31 mouse cellular contexts compared by ENCODE assay signal in the genomic region with DNA sequence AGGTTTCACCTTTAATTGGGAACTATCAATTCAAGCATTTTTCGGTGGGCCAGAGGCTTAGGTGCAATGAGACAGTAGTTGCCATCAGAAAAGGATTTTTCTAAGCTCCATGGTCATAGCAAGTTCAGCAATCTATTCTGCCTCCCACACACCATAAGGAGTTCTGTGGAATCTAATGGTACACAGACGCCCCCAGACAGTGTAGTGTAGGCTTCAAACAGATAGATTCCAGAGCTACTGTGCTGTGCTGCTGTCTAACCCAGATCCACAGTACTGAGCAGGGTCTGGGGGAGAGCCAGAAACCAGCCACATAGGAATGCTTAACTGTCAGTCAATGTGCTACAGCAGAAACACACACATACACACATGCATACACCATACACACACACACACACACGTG.
A peak's percentile ranks its signal among the peaks of the same experiment; 100 is the strongest.
DNase-seq lines count a peak whose midpoint lies in the region; ATAC-seq and TF ChIP-seq lines count a peak whose summit lies in the region.
"Had no signal": no experiment of that assay in that cellular context is flagged by ENCODE, and none has a peak within 500 bp of the region (broad histone marks: within the 10 kb centered on the region; RNA-seq: fewer than 3 reads in every experiment).

No protein-coding gene starts in this region.

- no peak overlapping the region for H3K4me3 ChIP-seq in midbrain, embryonic 11.5 days (ENCODE audit: low read depth, low read length)
- H3K4me3 ChIP-seq in midbrain, embryonic 10.5 days, result no peak overlapping the region
- no peak overlapping the region for H3K4me3 ChIP-seq in layer of hippocampus, adult 2 months
- no peak overlapping the region for H3K4me3 ChIP-seq in hindbrain, postnatal 0 days (ENCODE audit: low read length)
- H3K4me3 ChIP-seq: embryonic facial prominence, embryonic 10.5 days; embryonic facial prominence, embryonic 15.5 days; forebrain, embryonic 12.5 days; heart, embryonic 13.5 days; hindbrain, embryonic 15.5 days; kidney, embryonic 15.5 days; midbrain, embryonic 12.5 days; myocyte; neural tube, embryonic 13.5 days had no signal

- TF ChIP-seq CTCF in layer of hippocampus, adult 2 months (conservative IDR thresholded peaks at IDR 0.05), result no peak
- TF ChIP-seq CTCF in hindbrain, postnatal 0 days (IDR thresholded peaks at IDR 0.05; ENCODE audit: low read depth), result no peak

- no peak overlapping the region for H3K27ac ChIP-seq in midbrain, embryonic 11.5 days (ENCODE audit: low read depth, low read length)
- H3K27ac ChIP-seq in midbrain, embryonic 10.5 days (replicated peaks), result no peak overlapping the region
- peak overlapping the region; percentile 62 for H3K27ac ChIP-seq in layer of hippocampus, adult 2 months
- H3K27ac ChIP-seq in hindbrain, postnatal 0 days, result no peak overlapping the region
- H3K27ac ChIP-seq: embryonic facial prominence, embryonic 10.5 days; embryonic facial prominence, embryonic 15.5 days; forebrain, embryonic 12.5 days; heart, embryonic 13.5 days; hindbrain, embryonic 15.5 days; kidney, embryonic 15.5 days; liver, embryonic 14.5 days; macrophage; midbrain, embryonic 12.5 days; neural tube, embryonic 13.5 days had no signal

- H3K9me3 ChIP-seq in midbrain, embryonic 11.5 days (ENCODE audit: control insufficient read depth, low read length), result no peaks in the 10 kb centered on the region
- no peaks in the 10 kb centered on the region for H3K9me3 ChIP-seq in midbrain, embryonic 10.5 days (replicated peaks)
- no peaks in the 10 kb centered on the region for H3K9me3 ChIP-seq in hindbrain, postnatal 0 days (ENCODE audit: low read length)
- H3K9me3 ChIP-seq: embryonic facial prominence, embryonic 10.5 days; embryonic facial prominence, embryonic 15.5 days; forebrain, embryonic 12.5 days; heart, embryonic 13.5 days; hindbrain, embryonic 15.5 days; kidney, embryonic 15.5 days; midbrain, embryonic 12.5 days; neural tube, embryonic 13.5 days had no signal

- H3K27me3 ChIP-seq in midbrain, embryonic 11.5 days (ENCODE audit: control insufficient read depth, insufficient read depth, low read length), result no peaks in the 10 kb centered on the region
- no peaks in the 10 kb centered on the region for H3K27me3 ChIP-seq in midbrain, embryonic 10.5 days (ENCODE audit: low read depth, poor library complexity, severe bottlenecking)
- no peaks in the 10 kb centered on the region for H3K27me3 ChIP-seq in hindbrain, postnatal 0 days (ENCODE audit: insufficient read depth, low read length)
- H3K27me3 ChIP-seq: embryonic facial prominence, embryonic 15.5 days; forebrain, embryonic 12.5 days; heart, embryonic 13.5 days; hindbrain, embryonic 15.5 days; kidney, embryonic 15.5 days; midbrain, embryonic 12.5 days; neural tube, embryonic 13.5 days had no signal

- no peaks in the 10 kb centered on the region for H3K36me3 ChIP-seq in midbrain, embryonic 11.5 days (ENCODE audit: control insufficient read depth, insufficient read depth, low read length)
- H3K36me3 ChIP-seq in midbrain, embryonic 10.5 days, result no peaks in the 10 kb centered on the region
- H3K36me3 ChIP-seq in hindbrain, postnatal 0 days (ENCODE audit: insufficient read depth, low read length), result no peaks in the 10 kb centered on the region
- H3K36me3 ChIP-seq: embryonic facial prominence, embryonic 10.5 days; embryonic facial prominence, embryonic 15.5 days; heart, embryonic 13.5 days; kidney, embryonic 15.5 days had no signal

- ATAC-seq in midbrain, embryonic 11.5 days (ENCODE audit: low FRiP score), result no peak
- ATAC-seq in hindbrain, postnatal 0 days, result no peak
- ATAC-seq: forebrain, postnatal 0 days had no signal

- H3K4me2 ChIP-seq in midbrain, embryonic 11.5 days, result no peak overlapping the region
- no peak overlapping the region for H3K4me2 ChIP-seq in hindbrain, postnatal 0 days (ENCODE audit: low read depth, low read length)
- H3K4me2 ChIP-seq: embryonic facial prominence, embryonic 15.5 days; forebrain, embryonic 12.5 days; heart, embryonic 13.5 days; hindbrain, embryonic 15.5 days; kidney, embryonic 15.5 days; midbrain, embryonic 12.5 days; neural tube, embryonic 13.5 days had no signal

- DNase-seq in layer of hippocampus, adult 18-20 months (ENCODE audit: low spot score in 2 of 2), result peak; percentile 47 to 84
- no peak for DNase-seq in layer of hippocampus, postnatal 10 days (ENCODE audit: low spot score in 2 of 2)
- DNase-seq in midbrain, embryonic 11.5 days (ENCODE audit: low spot score, missing footprints), result peak; percentile 51
- DNase-seq in midbrain, embryonic 10.5 days (ENCODE audit: low spot score), result no peak
- peak; percentile 53 to 72 for DNase-seq in layer of hippocampus, adult 2 months (ENCODE audit: low spot score in 2 of 2)
- DNase-seq in layer of hippocampus, adult 9-10 months (ENCODE audit: low spot score), result peak; percentile 21
- no peak for DNase-seq in hindbrain, postnatal 0 days (ENCODE audit: low spot score)
- DNase-seq in urinary bladder, postnatal 14 days (ENCODE audit: low spot score), result no peak
- DNase-seq: adrenal gland, postnatal 25 days; B cell, adult 2 months; cerebellum, adult 18-20 months; cerebellum, postnatal 10 days; forebrain, postnatal 0 days; gastrocnemius, postnatal 10 days; heart, postnatal 10 days; kidney, adult 18-20 months; kidney, postnatal 25 days; liver; lung, adult 2 months; lung, postnatal 10 days had no signal

- WGBS in midbrain, embryonic 11.5 days, result 84% methylated on average over 3 of the region's 3 CpGs
- WGBS in midbrain, embryonic 10.5 days, result 83% methylated on average over 3 of the region's 3 CpGs
- 92% methylated on average over 3 of the region's 3 CpGs for WGBS in hindbrain, postnatal 0 days

- H3K4me1 ChIP-seq in midbrain, embryonic 11.5 days (ENCODE audit: control insufficient read depth, insufficient read depth, low read length), result no peaks in the 10 kb centered on the region
- H3K4me1 ChIP-seq in midbrain, embryonic 10.5 days, result no peaks in the 10 kb centered on the region
- no peaks in the 10 kb centered on the region for H3K4me1 ChIP-seq in hindbrain, postnatal 0 days (ENCODE audit: insufficient read depth, low read length)
- H3K4me1 ChIP-seq: embryonic facial prominence, embryonic 10.5 days; embryonic facial prominence, embryonic 15.5 days; forebrain, embryonic 12.5 days; heart, embryonic 13.5 days; hindbrain, embryonic 15.5 days; kidney, embryonic 15.5 days; midbrain, embryonic 12.5 days had no signal

- H3K9ac ChIP-seq in midbrain, embryonic 11.5 days (ENCODE audit: low read length), result no peak overlapping the region
- no peak overlapping the region for H3K9ac ChIP-seq in hindbrain, postnatal 0 days (replicated peaks; ENCODE audit: low read length)
- H3K9ac ChIP-seq: embryonic facial prominence, embryonic 15.5 days; forebrain, embryonic 12.5 days; forebrain, postnatal 0 days; heart, embryonic 13.5 days; hindbrain, embryonic 15.5 days; kidney, embryonic 15.5 days; liver, embryonic 14.5 days; midbrain, embryonic 12.5 days; neural tube, embryonic 13.5 days had no signal

Comparison
In these comparisons a context has a peak if more than half of its experiments do, and no peak if none do; other contexts are left out.
1. DNase-seq: peak in layer of hippocampus, adult 18-20 months (2 of 2), midbrain, embryonic 11.5 days (single experiment), layer of hippocampus, adult 2 months (2 of 2) and layer of hippocampus, adult 9-10 months (single experiment); none in layer of hippocampus, postnatal 10 days (0 of 2), midbrain, embryonic 10.5 days (single experiment), hindbrain, postnatal 0 days (single experiment) and urinary bladder, postnatal 14 days (single experiment).